Mouse (Mus musculus) lung, postnatal 0 days (tissue): ENCODE results near the gene Trim11. TPM values are rescaled to one million over a fixed set of nuclear protein-coding genes. Genes with fewer than 3 reads are reported as not detected.

ENCODE experiments used
- ATAC-seq: fragments of 200-750 bp; cut with Nextera tagmentation; 2 replicates; pipeline ENCODE4 v1.8.0; 2017; ENCODE audit warnings: moderate library complexity
- DNase-seq: peaks from one replicate; pipeline ENCODE4 v3.0.0-alpha.2; 2016; ENCODE audit warnings: low spot score
- H3K27ac ChIP-seq: fragments of 300-500 bp; sonication (generic); 2 replicates; pipeline ENCODE4 v1.5.1; 2014; ENCODE audit warnings: antibody characterized with exemption, mild to moderate bottlenecking, low read length, mixed read lengths
- H3K27me3 ChIP-seq: fragments of 300-500 bp; sonication (generic); replicated peaks from 2 replicates; pipeline ENCODE4 v1.6.1; 2014; ENCODE audit warnings: low read length, mixed read lengths; ENCODE audit not compliant: insufficient read depth
- H3K36me3 ChIP-seq: fragments of 300-500 bp; sonication (generic); 2 replicates; pipeline ENCODE4 v1.6.1; 2014; ENCODE audit warnings: low read length, mixed read lengths; ENCODE audit not compliant: insufficient read depth
- H3K4me1 ChIP-seq: fragments of 300-500 bp; sonication (generic); 2 replicates; pipeline ENCODE4 v1.6.1; 2014; ENCODE audit warnings: antibody characterized with exemption, low read depth, low read length, mixed read lengths; ENCODE audit not compliant: insufficient read depth
- H3K4me2 ChIP-seq: fragments of 300-500 bp; sonication (generic); replicated peaks from 2 replicates; pipeline ENCODE4 v1.6.1; 2014; ENCODE audit warnings: low read depth, mild to moderate bottlenecking, low read length, moderate library complexity, mixed read lengths
- H3K4me3 ChIP-seq: fragments of 300-500 bp; sonication (generic); 2 replicates; pipeline ENCODE4 v1.5.1; 2014; ENCODE audit warnings: low read depth, low read length
- H3K9ac ChIP-seq: fragments of 300-500 bp; sonication (generic); replicated peaks from 2 replicates; pipeline ENCODE4 v1.6.1; 2014; ENCODE audit warnings: low read depth, mild to moderate bottlenecking
- H3K9me3 ChIP-seq: fragments of 300-500 bp; sonication (generic); 2 replicates; pipeline ENCODE4 v1.6.1; 2016; ENCODE audit warnings: low read length, mixed read lengths
- CTCF ChIP-seq: IDR thresholded peaks from 2 replicates; pipeline ENCODE4 v1.5.1; 2016; ENCODE audit warnings: antibody characterized with exemption, mild to moderate bottlenecking
- EP300 ChIP-seq: IDR thresholded peaks from 2 replicates; pipeline ENCODE4 v1.6.1; 2016; ENCODE audit warnings: antibody characterized with exemption, mild to moderate bottlenecking, control low read depth
- whole genome bisulfite sequencing: fragments of 180-500 bp; shearing (Covaris S2); extraction: QIAGEN DNeasy Blood & Tissue Kit; methylation state at CpG from one replicate; pipeline ENCODE4 v1.1.7; 2014; 5-methylcytosine and 5-hydroxymethylcytosine counted together
- polyA plus RNA-seq: library from polyadenylated mRNA; unstranded; fragments of >200 nt; fragmentation: Nextera tagmentation; extraction: Ambion mirVana; gene quantifications from 2 replicates; pipeline ENCODE4 v1.2.1, GENCODE M21; 2015

Trim11 gene
- polyA plus RNA-seq, 1 experiment from 2014 or later: 19.1 TPM

DNA sequence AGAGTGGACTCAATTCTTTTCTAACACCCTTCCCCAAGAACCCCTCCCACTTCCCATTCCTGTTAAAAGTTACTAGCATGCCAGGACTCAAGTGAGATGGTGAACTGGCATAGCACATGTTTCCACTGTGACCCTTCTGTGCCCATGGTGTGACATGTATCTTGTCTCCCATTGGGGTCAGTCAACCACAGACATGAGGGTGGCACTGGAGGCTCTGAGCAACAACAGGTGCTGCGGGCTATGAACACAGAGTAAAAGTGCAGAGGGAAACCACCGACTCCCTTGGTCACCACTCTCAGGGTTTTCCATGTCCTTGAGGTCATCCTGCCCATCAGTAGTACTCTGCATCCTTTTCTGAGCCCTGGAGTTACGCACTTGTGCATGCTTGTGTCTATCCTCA lies 6.1 kb upstream of the Trim11 start:
- Histone ChIP-seq H3K9me3 (no peaks in the 10 kb centered on the region), H3K9ac (no peak overlapping the region), H3K27ac (no peak overlapping the region), H3K36me3 (no peaks in the 10 kb centered on the region), H3K4me1 (peaks cover 8% of the 10 kb centered on the region), H3K27me3 (no peaks in the 10 kb centered on the region), H3K4me3 (no peak overlapping the region), H3K4me2 (no peak overlapping the region)
- no peak for DNase-seq
- 95% methylated on average over 3 of the region's 3 CpGs for WGBS
- no peak for ATAC-seq
- no peak for TF ChIP-seq EP300
- no peak for TF ChIP-seq CTCF

DNA sequence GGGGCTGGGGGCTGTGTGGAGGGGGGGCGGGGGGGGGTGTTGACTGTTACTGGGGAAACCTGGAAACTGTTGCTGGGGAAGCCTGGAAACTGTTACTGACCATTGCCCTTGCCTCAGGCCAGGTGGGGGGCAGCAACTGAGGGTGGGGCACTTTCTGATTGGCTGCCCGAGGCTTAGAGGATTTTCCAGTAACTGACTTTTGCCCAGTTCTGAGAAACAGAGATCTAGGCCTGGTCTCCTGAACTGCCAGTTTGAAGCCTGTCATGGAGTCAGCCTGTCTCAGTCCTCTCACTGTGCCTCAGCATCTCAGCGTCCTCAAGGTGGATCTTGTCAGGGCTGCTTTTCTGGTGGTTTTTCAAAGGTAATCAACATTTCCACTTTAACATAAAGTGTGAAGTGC lies 3.5 kb upstream of the Trim11 start:
- H3K4me2 ChIP-seq: no peak overlapping the region

DNA sequence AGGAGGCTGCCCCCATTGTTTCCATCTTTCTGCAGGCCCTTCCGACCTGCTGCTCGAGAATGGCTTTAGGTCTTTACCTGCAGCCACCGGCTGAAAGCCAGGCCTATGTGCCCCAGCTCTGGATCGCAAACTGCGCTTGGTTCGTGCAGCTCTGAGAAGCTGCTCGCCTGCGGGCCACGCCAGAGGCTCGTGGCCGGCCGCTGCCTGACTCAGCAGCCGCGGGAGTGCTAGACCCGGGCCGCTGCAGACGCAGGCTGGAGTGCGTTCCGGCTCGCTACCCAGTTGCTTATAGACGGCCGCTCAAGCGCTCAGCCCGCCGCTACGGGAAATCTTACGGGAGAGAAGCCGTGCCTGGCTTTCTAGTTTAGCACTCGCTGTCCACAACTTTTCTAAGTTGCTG lies 743 bp upstream of the Trim11 start:
- DNase-seq (no peak), ATAC-seq (0 out of 2 replicates have a peak, but pooled peaks have one; percentile 15)
- WGBS: under 1% methylated on average over 29 of the region's 29 CpGs
- peak overlapping the region; percentile 94 for H3K4me3 ChIP-seq
- TF ChIP-seq EP300: no peak
- peak overlapping the region; percentile 92 for H3K4me2 ChIP-seq
- H3K27me3 ChIP-seq: no peaks in the 10 kb centered on the region
- H3K9me3 ChIP-seq: no peaks in the 10 kb centered on the region
- H3K27ac ChIP-seq: peak overlapping the region; percentile 89
- 0 out of 2 replicates have a peak, but pooled peaks cover under 1% of the 10 kb centered on the region for H3K36me3 ChIP-seq
- H3K9ac ChIP-seq: peak overlapping the region; percentile 79
- peaks cover 22% of the 10 kb centered on the region for H3K4me1 ChIP-seq

More for the DNA sequence above, 3.5 kb upstream of the Trim11 start:
- Histone ChIP-seq H3K27ac (no peak overlapping the region), H3K9me3 (no peaks in the 10 kb centered on the region), H3K36me3 (no peaks in the 10 kb centered on the region), H3K4me1 (peaks cover 14% of the 10 kb centered on the region), H3K9ac (no peak overlapping the region), H3K4me3 (no peak overlapping the region), H3K27me3 (no peaks in the 10 kb centered on the region)
- TF ChIP-seq CTCF (no peak), EP300 (no peak)
- ATAC-seq: no peak
- 95% methylated on average over 3 of the region's 3 CpGs for WGBS
- no peak for DNase-seq

DNA sequence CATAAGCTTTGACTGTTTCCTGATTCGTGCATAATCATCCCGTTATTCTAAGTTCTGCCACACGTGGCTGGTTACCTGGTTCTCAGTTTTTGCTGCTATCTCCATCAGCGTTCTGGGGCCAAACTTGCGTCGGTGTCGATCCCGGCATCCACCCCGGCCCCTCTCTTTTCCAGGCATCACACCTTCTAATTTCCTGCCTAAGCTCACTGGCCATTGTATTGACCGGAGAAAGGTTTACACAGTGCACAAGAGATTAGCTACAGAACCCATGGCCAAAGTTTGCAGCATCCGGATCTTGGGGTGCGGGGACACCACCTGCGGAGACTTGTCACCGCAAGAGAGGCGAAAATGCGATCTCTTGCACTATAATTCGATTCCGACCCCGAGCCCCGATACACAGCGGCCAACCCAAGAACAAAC lies 276 bp upstream of the Trim11 start:
- TF ChIP-seq EP300 (no peak), CTCF (no peak)

DNA sequence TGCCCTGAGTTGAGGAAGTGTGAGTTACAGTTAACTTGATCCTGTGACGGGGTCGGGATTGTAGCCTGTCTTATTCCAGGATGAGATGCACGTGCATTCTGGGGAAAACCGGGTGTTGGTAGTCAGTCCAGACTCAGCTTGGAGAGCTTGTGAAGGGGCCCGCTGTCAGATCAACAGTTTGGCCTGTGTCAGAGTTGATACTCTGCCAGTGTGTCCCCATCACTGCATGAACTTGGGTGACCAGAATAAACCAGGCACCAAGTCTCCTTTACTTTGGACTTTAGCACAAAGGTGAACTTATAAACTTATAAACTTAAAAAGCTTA lies 775 bp downstream of the Trim11 start:
- Histone ChIP-seq H3K9me3 (no peaks in the 10 kb centered on the region), H3K4me2 (peak overlapping the region; percentile 92), H3K36me3 (0 out of 2 replicates have a peak, but pooled peaks cover 7% of the 10 kb centered on the region), H3K9ac (peak overlapping the region; percentile 79), H3K27ac (peak overlapping the region; percentile 89), H3K27me3 (no peaks in the 10 kb centered on the region), H3K4me3 (peak overlapping the region; percentile 94), H3K4me1 (peaks cover 22% of the 10 kb centered on the region)
- TF ChIP-seq CTCF (no peak), EP300 (no peak)
- under 1% methylated on average over 5 of the region's 5 CpGs for WGBS
- ATAC-seq (no peak), DNase-seq (peak; percentile 41)

More for the DNA sequence above, 276 bp upstream of the Trim11 start:
- H3K4me1 ChIP-seq: peaks cover 22% of the 10 kb centered on the region
- ATAC-seq (no peak), DNase-seq (no peak)
- no peaks in the 10 kb centered on the region for H3K9me3 ChIP-seq
- H3K36me3 ChIP-seq: 0 out of 2 replicates have a peak, but pooled peaks cover 5% of the 10 kb centered on the region
- no peaks in the 10 kb centered on the region for H3K27me3 ChIP-seq
- peak overlapping the region; percentile 92 for H3K4me2 ChIP-seq
- under 1% methylated on average over 21 of the region's 21 CpGs for WGBS
- peak overlapping the region; percentile 94 for H3K4me3 ChIP-seq
- peak overlapping the region; percentile 79 for H3K9ac ChIP-seq
- peak overlapping the region; percentile 89 for H3K27ac ChIP-seq

DNA sequence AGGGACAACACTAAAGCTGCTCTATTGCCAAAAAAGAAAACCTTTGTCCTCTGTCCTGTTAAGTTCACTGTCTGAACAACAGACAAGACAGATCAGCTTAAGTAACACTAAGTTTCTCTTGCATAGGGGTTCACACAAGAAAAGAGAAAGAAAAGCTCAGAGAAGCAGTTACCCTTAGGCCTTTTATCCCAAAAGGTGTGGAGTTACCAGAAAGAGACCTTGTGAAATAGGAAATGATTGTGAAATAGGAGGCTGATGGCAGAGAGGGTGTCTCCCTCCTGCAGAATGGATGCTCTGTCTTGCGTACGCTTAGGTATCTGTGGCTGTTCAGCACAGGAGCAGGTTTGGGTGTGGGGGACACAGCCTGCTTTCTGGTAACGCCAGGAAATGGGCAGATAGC lies 1.3 kb downstream of the Trim11 start:
- Histone ChIP-seq H3K36me3 (0 out of 2 replicates have a peak, but pooled peaks cover 7% of the 10 kb centered on the region), H3K9me3 (no peaks in the 10 kb centered on the region), H3K4me3 (peak overlapping the region; percentile 94), H3K4me1 (peaks cover 22% of the 10 kb centered on the region), H3K27me3 (no peaks in the 10 kb centered on the region), H3K27ac (peak overlapping the region; percentile 62; the same call in 1 of the 2 replicates), H3K9ac (peak overlapping the region; percentile 79), H3K4me2 (peak overlapping the region; percentile 92)
- DNase-seq: peak; percentile 39
- 54% methylated on average over 3 of the region's 3 CpGs for WGBS
- no peak for ATAC-seq
- TF ChIP-seq EP300 (no peak), CTCF (no peak)
